Mouse (Mus musculus) CH12.LX (cell line): ENCODE results near the gene Sgms1. TPM values are rescaled to one million over a fixed set of nuclear protein-coding genes. Genes with fewer than 3 reads are reported as not detected.

Experiments
- DNase-seq: peaks from one replicate; pipeline ENCODE4 v3.0.0-alpha.2; 2013; ENCODE audit errors: extremely low read depth
- H3K27ac ChIP-seq: 2 replicates; pipeline ENCODE4 v1.5.1; 2012; ENCODE audit warnings: low read depth, mild to moderate bottlenecking, control low read depth, moderate library complexity; ENCODE audit not compliant: insufficient read depth
- H3K27me3 ChIP-seq: replicated peaks from 2 replicates; pipeline ENCODE3; 2012; ENCODE audit warnings: inconsistent platforms
- H3K36me3 ChIP-seq, 2 experiments: replicated peaks in 1 of 2; 2 replicates each; pipeline versions ENCODE3 to v1.6.1; 2012; ENCODE audit warnings: inconsistent platforms in 1 of 2, low read length in 1 of 2, mild to moderate bottlenecking in 1 of 2, mixed read lengths in 1 of 2, moderate library complexity in 1 of 2; ENCODE audit not compliant: control insufficient read depth in 1 of 2, insufficient read depth in 1 of 2
- H3K4me1 ChIP-seq, 2 experiments: 2 replicates each; pipeline ENCODE4 v1.6.1; 2012; ENCODE audit warnings: inconsistent platforms in 1 of 2, moderate library complexity in 1 of 2; ENCODE audit not compliant: insufficient read depth in 2 of 2, control insufficient read depth in 1 of 2
- H3K4me2 ChIP-seq: 2 replicates; pipeline ENCODE4 v1.6.1; 2012; ENCODE audit warnings: low read depth, mild to moderate bottlenecking, control low read depth; ENCODE audit not compliant: poor library complexity, insufficient read depth, severe bottlenecking
- H3K4me3 ChIP-seq, 3 experiments: fragments of 150-350 bp in 1 of 3; sonication (generic) in 1 of 3; replicated peaks in 1 of 3; 2 replicates each; pipeline versions ENCODE3 to v1.5.1; 2011 to 2012; ENCODE audit warnings: low read depth in 2 of 3, low read length in 2 of 3, mild to moderate bottlenecking in 2 of 3, moderate library complexity in 2 of 3, control low read depth in 1 of 3, improper control_type of control experiment in 1 of 3, inconsistent platforms in 1 of 3, mixed read lengths in 1 of 3; ENCODE audit not compliant: poor library complexity in 1 of 3
- H3K79me2 ChIP-seq: replicated peaks from 2 replicates; pipeline ENCODE4 v1.6.1; 2012; ENCODE audit warnings: mild to moderate bottlenecking, moderate library complexity; ENCODE audit not compliant: control insufficient read depth, poor library complexity, insufficient read depth, severe bottlenecking; ENCODE audit errors: extremely low read depth
- H3K9ac ChIP-seq: 2 replicates; pipeline ENCODE4 v1.6.1; 2012; ENCODE audit warnings: low read depth, mild to moderate bottlenecking, control low read depth, moderate library complexity; ENCODE audit not compliant: insufficient read depth
- H3K9me3 ChIP-seq: replicated peaks from 2 replicates; pipeline ENCODE3; 2012; ENCODE audit warnings: low read length, inconsistent platforms, mixed read lengths
- CHD2 ChIP-seq: IDR thresholded peaks from 2 replicates; pipeline ENCODE4 v1.6.1; 2011; ENCODE audit warnings: low read length, improper control_type of control experiment
- E2F4 ChIP-seq: IDR thresholded peaks from 2 replicates; pipeline ENCODE4 v1.6.1; 2011; ENCODE audit warnings: low read depth, low read length, improper control_type of control experiment; ENCODE audit not compliant: insufficient replicate concordance
- ELF1 ChIP-seq: IDR thresholded peaks from 2 replicates; pipeline ENCODE4 v1.6.1; 2014; ENCODE audit warnings: low read depth, mild to moderate bottlenecking, inconsistent platforms, low read length, improper control_type of control experiment
- EP300 ChIP-seq: IDR thresholded peaks from 2 replicates; pipeline ENCODE4 v1.6.1; 2011; ENCODE audit warnings: low read length, improper control_type of control experiment
- HCFC1 ChIP-seq: IDR thresholded peaks from 2 replicates; pipeline ENCODE4 v1.6.1; 2012; ENCODE audit warnings: low read depth, mild to moderate bottlenecking, inconsistent platforms, low read length, improper control_type of control experiment
- IRF4 ChIP-seq: IDR thresholded peaks from 2 replicates; pipeline ENCODE4 v1.6.1; 2014; ENCODE audit warnings: low read depth, mild to moderate bottlenecking, inconsistent platforms, low read length, improper control_type of control experiment
- JUND ChIP-seq: conservative IDR thresholded peaks from 2 replicates; pipeline ENCODE4 v1.6.1; 2011; ENCODE audit warnings: low read depth, low read length, improper control_type of control experiment
- MAX ChIP-seq: IDR thresholded peaks from 2 replicates; pipeline ENCODE4 v1.6.1; 2011; ENCODE audit warnings: low read length, improper control_type of control experiment
- MEF2A ChIP-seq: IDR thresholded peaks from 2 replicates; pipeline ENCODE4 v1.6.1; 2014; ENCODE audit warnings: low read depth, mild to moderate bottlenecking, inconsistent platforms, low read length, improper control_type of control experiment, borderline replicate concordance
- MXI1 ChIP-seq: IDR thresholded peaks from 2 replicates; pipeline ENCODE4 v1.6.1; 2011; ENCODE audit warnings: mild to moderate bottlenecking, low read depth, low read length, improper control_type of control experiment
- NELFE ChIP-seq: IDR thresholded peaks from 2 replicates; pipeline ENCODE4 v1.6.1; 2011; ENCODE audit warnings: low read depth, low read length, improper control_type of control experiment
- NRF1 ChIP-seq: IDR thresholded peaks from 2 replicates; pipeline ENCODE4 v1.6.1; 2014; ENCODE audit warnings: low read depth, mild to moderate bottlenecking, inconsistent platforms, low read length, improper control_type of control experiment, moderate library complexity
- RAD21 ChIP-seq: IDR thresholded peaks from 2 replicates; pipeline ENCODE4 v1.6.1; 2011; ENCODE audit warnings: low read depth, mild to moderate bottlenecking, low read length, improper control_type of control experiment, moderate library complexity
- RCOR1 ChIP-seq: conservative IDR thresholded peaks from 2 replicates; pipeline ENCODE4 v1.6.1; 2012; ENCODE audit warnings: low read depth, mild to moderate bottlenecking, inconsistent platforms, low read length, improper control_type of control experiment
- UBTF ChIP-seq: IDR thresholded peaks from 2 replicates; pipeline ENCODE4 v1.6.1; 2012; ENCODE audit warnings: low read depth, mild to moderate bottlenecking, inconsistent platforms, low read length, improper control_type of control experiment, moderate library complexity
- USF2 ChIP-seq: conservative IDR thresholded peaks from 2 replicates; pipeline ENCODE4 v1.6.1; 2011; ENCODE audit warnings: low read depth, low read length, improper control_type of control experiment
- ZMIZ1 ChIP-seq: IDR thresholded peaks from 2 replicates; pipeline ENCODE4 v1.6.1; 2012; ENCODE audit warnings: low read depth, mild to moderate bottlenecking, inconsistent platforms, low read length, improper control_type of control experiment
- dilution Hi-C: fragments of 300-500 bp; cut with MboI; formaldehyde crosslinking; loops from 2 replicates; pipeline ENCODE4 v1.14.3; 2020; ENCODE audit warnings: low sequenced_read_pairs; ENCODE audit not compliant: extremely low pct_unique_long_range_greater_than_20kb, extremely low pct_ligation_motif_present
- in situ Hi-C: fragments of 300-500 bp; cut with MboI; formaldehyde crosslinking; loops from 3 replicates; pipeline ENCODE4 v1.14.3; 2019; ENCODE audit warnings: low sequenced_read_pairs, low pct_ligation_motif_present, low pct_unique_long_range_greater_than_20kb, mixed read lengths
- polyA plus RNA-seq: library from polyadenylated mRNA; unstranded; fragments of >175 nt; gene quantifications from 2 replicates; pipeline ENCODE4 v1.2.1, GENCODE M21; 2012; ENCODE audit warnings: low read depth; ENCODE audit not compliant: insufficient read length
- total RNA-seq, 2 experiments: library from RNA; depleted of rRNA; stranded (reverse); fragments of 300-350 nt in 1 of 2; fragments of >200 nt in 1 of 2; gene quantifications; 2 replicates each; pipeline ENCODE4 v1.2.3; 2012 to 2014

The Sgms1 gene
- total and polyA plus RNA-seq, 3 experiments = 1.4 to 1.8 (median 1.8) TPM

DNA sequence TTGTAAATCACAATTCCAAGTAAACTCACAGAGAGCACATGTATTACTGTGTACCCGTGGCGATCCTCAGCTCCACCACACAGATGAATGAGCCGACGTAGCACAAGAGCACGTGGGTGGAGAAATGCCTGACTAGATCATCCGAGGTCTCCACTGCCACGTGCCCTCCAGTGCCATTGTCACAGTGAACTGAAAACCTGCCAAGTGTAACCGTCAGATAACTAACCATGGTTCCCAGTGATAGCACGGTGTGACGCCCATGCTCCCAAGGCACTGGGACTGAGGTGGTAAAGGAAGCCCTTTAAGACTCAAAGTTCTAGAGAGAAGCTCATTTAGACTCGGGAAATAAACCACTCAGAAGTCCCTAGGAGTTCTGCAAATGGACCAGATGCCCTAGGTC, 167.4 kb downstream of the Sgms1 start:
- Histone ChIP-seq H3K79me2 (no peaks in the 10 kb centered on the region), H3K27ac (no peak overlapping the region), H3K4me2 (no peak overlapping the region), H3K36me3 (no peaks in the 10 kb centered on the region), H3K4me1 (peaks cover 3 to 17% of the 10 kb centered on the region in 2 experiments; a peak in 3 of 4 replicates), H3K27me3 (no peaks in the 10 kb centered on the region), H3K9me3 (peaks cover 4% of the 10 kb centered on the region), H3K9ac (no peak overlapping the region), H3K4me3 (no peak overlapping the region)
- dilution Hi-C loops (no loop called here), in situ Hi-C loops (no loop called here)
- TF ChIP-seq E2F4 (no peak), JUND (no peak), NELFE (no peak), MXI1 (no peak), CHD2 (no peak)
- DNase-seq = no peak

DNA sequence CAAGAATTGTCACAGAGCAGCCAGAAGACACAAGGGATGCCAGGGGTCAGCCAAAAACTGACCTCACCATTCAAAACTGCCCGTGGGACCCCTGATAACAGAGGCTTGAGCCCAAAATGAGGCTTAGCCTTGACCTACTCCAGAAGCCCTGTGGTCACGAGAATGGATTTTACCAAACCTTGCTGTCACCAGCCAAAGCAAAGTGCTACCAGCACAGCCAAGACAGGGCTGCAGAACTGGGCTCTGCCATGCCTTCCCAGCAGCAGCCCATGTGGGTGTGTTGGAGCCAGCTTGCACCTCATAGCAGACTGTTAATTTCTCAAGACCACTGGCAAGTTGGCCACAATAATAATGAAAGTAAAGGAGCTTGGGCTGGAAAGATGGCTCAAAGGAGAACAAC, 168.5 kb downstream of the Sgms1 start:
- no peaks in the 10 kb centered on the region for H3K36me3 ChIP-seq
- TF ChIP-seq ZMIZ1 = no peak
- TF ChIP-seq MAX = no peak
- TF ChIP-seq, all 38 proteins: peak for 0
- no peaks in the 10 kb centered on the region for H3K27me3 ChIP-seq
- no peak overlapping the region for H3K9ac ChIP-seq
- H3K9me3 ChIP-seq = peaks cover 4% of the 10 kb centered on the region
- H3K79me2 ChIP-seq = no peaks in the 10 kb centered on the region
- no peak for DNase-seq
- no peak overlapping the region for H3K4me2 ChIP-seq
- no peak overlapping the region for H3K27ac ChIP-seq
- in situ Hi-C loops = no loop called here
- H3K4me1 ChIP-seq = peaks cover 3 to 17% of the 10 kb centered on the region in 2 experiments; a peak in 3 of 4 replicates
- no peak overlapping the region for H3K4me3 ChIP-seq
- dilution Hi-C loops = no loop called here

DNA sequence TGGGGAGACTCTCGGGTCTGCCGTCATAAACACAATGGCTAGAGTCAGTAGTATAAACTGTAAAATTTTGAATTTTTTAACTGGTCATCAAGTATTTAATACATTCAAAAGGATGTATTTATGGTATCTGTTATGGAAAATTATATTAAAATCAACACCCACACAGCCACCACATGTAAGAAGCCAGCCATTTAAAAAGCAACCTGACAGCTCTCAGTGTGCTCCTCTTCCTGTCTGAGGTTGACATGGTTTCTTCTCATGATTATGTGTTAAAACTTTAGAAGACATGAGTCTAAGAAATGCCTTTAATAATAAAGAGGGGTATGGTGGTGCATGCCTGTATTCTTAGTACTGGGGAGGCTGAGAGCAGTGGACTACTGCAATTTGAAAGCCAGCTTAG, 172.8 kb downstream of the Sgms1 start:
- no peaks in the 10 kb centered on the region for H3K36me3 ChIP-seq
- TF ChIP-seq UBTF (no peak), IRF4 (no peak), USF2 (no peak), MAX (no peak), EP300 (no peak), ZMIZ1 (no peak), HCFC1 (no peak), RCOR1 (no peak), ELF1 (no peak), RAD21 (no peak), MEF2A (no peak), NELFE (no peak), NRF1 (no peak)
- in situ Hi-C loops (no loop called here), dilution Hi-C loops (no loop called here)
- H3K9me3 ChIP-seq = no peaks in the 10 kb centered on the region
- H3K4me3 ChIP-seq = no peak overlapping the region
- H3K9ac ChIP-seq = no peak overlapping the region
- no peaks in the 10 kb centered on the region for H3K4me1 ChIP-seq
- no peaks in the 10 kb centered on the region for H3K79me2 ChIP-seq
- no peak overlapping the region for H3K4me2 ChIP-seq
- H3K27me3 ChIP-seq = no peaks in the 10 kb centered on the region
- no peak for DNase-seq
- no peak overlapping the region for H3K27ac ChIP-seq
